Mouse (Mus musculus): Measurements from ENCODE around the gene Abhd2.

The Abhd2 gene

GRCm38 (mm10) chr7:79348816-79349215 lies 75.8 kb downstream of the Abhd2 start:
- no peaks in the 10 kb centered on the region for H3K27me3 ChIP-seq (ENCODE audit: control insufficient read depth, insufficient read depth, low read length, poor library complexity, severe bottlenecking)
- peaks cover 4% of the 10 kb centered on the region for H3K36me3 ChIP-seq (ENCODE audit: control insufficient read depth, insufficient read depth, low read length, poor library complexity, severe bottlenecking)
- DNase-seq (ENCODE audit: low read depth, low spot score) = no peak

GRCm38 (mm10) chr7:79349738-79350386 lies 76.9 kb downstream of the Abhd2 start:
- H3K27me3 ChIP-seq (ENCODE audit: control insufficient read depth, insufficient read depth, low read length, poor library complexity, severe bottlenecking) = no peaks in the 10 kb centered on the region
- peaks cover 6% of the 10 kb centered on the region for H3K36me3 ChIP-seq (ENCODE audit: control insufficient read depth, insufficient read depth, low read length, poor library complexity, severe bottlenecking)
- peak; percentile 80 for DNase-seq (ENCODE audit: low read depth, low spot score)

GRCm38 (mm10) chr7:79358350-79359182 lies 85.6 kb downstream of the Abhd2 start:
- no peak for DNase-seq (ENCODE audit: low read depth, low spot score)
- no peaks in the 10 kb centered on the region for H3K27me3 ChIP-seq (ENCODE audit: control insufficient read depth, insufficient read depth, low read length, poor library complexity, severe bottlenecking)

GRCm38 (mm10) chr7:79359183-79359435 lies 86.1 kb downstream of the Abhd2 start:
- Histone ChIP-seq H3K36me3 (ENCODE audit: control insufficient read depth, insufficient read depth, low read length, poor library complexity, severe bottlenecking) (peaks cover 11% of the 10 kb centered on the region), H3K27me3 (ENCODE audit: control insufficient read depth, insufficient read depth, low read length, poor library complexity, severe bottlenecking) (no peaks in the 10 kb centered on the region)
- DNase-seq (ENCODE audit: low read depth, low spot score) = no peak

More at GRCm38 (mm10) chr7:79358350-79359182, 85.6 kb downstream of the Abhd2 start:
- H3K36me3 ChIP-seq (ENCODE audit: control insufficient read depth, insufficient read depth, low read length, poor library complexity, severe bottlenecking) = peaks cover 13% of the 10 kb centered on the region

- no peak for DNase-seq (ENCODE audit: low read depth, low spot score)
- Histone ChIP-seq H3K27me3 (ENCODE audit: control insufficient read depth, insufficient read depth, low read length, poor library complexity, severe bottlenecking) (no peaks in the 10 kb centered on the region), H3K36me3 (ENCODE audit: control insufficient read depth, insufficient read depth, low read length, poor library complexity, severe bottlenecking) (peaks cover 10% of the 10 kb centered on the region)
Measured at GRCm38 (mm10) chr7:79360056-79360455, 87.1 kb downstream of the Abhd2 start.

- no peaks in the 10 kb centered on the region for H3K27me3 ChIP-seq (ENCODE audit: control insufficient read depth, insufficient read depth, low read length, poor library complexity, severe bottlenecking)
- no peak for DNase-seq (ENCODE audit: low read depth, low spot score)
- H3K36me3 ChIP-seq (ENCODE audit: control insufficient read depth, insufficient read depth, low read length, poor library complexity, severe bottlenecking) = peaks cover 6% of the 10 kb centered on the region
Measured at GRCm38 (mm10) chr7:79362208-79362607, 89.2 kb downstream of the Abhd2 start.

GRCm38 (mm10) chr7:79362830-79363229 lies 89.8 kb downstream of the Abhd2 start:
- Histone ChIP-seq H3K27me3 (ENCODE audit: control insufficient read depth, insufficient read depth, low read length, poor library complexity, severe bottlenecking) (no peaks in the 10 kb centered on the region), H3K36me3 (ENCODE audit: control insufficient read depth, insufficient read depth, low read length, poor library complexity, severe bottlenecking) (peaks cover 6% of the 10 kb centered on the region)
- no peak for DNase-seq (ENCODE audit: low read depth, low spot score)

- DNase-seq (ENCODE audit: low read depth, low spot score) = peak; percentile 18
- Histone ChIP-seq H3K36me3 (ENCODE audit: control insufficient read depth, insufficient read depth, low read length, poor library complexity, severe bottlenecking) (peaks cover 6% of the 10 kb centered on the region), H3K27me3 (ENCODE audit: control insufficient read depth, insufficient read depth, low read length, poor library complexity, severe bottlenecking) (no peaks in the 10 kb centered on the region)
Measured at GRCm38 (mm10) chr7:79363370-79364043, 90.5 kb downstream of the Abhd2 start.

GRCm38 (mm10) chr7:79368664-79369063 lies 95.7 kb downstream of the Abhd2 start:
- Histone ChIP-seq H3K27me3 (ENCODE audit: control insufficient read depth, insufficient read depth, low read length, poor library complexity, severe bottlenecking) (no peaks in the 10 kb centered on the region), H3K36me3 (ENCODE audit: control insufficient read depth, insufficient read depth, low read length, poor library complexity, severe bottlenecking) (no peaks in the 10 kb centered on the region)
- DNase-seq (ENCODE audit: low read depth, low spot score) = no peak

GRCm38 (mm10) chr7:79369416-79369815 lies 96.4 kb downstream of the Abhd2 start:
- DNase-seq (ENCODE audit: low read depth, low spot score) = no peak
- Histone ChIP-seq H3K27me3 (ENCODE audit: control insufficient read depth, insufficient read depth, low read length, poor library complexity, severe bottlenecking) (no peaks in the 10 kb centered on the region), H3K36me3 (ENCODE audit: control insufficient read depth, insufficient read depth, low read length, poor library complexity, severe bottlenecking) (no peaks in the 10 kb centered on the region)

- peak; percentile 83 for DNase-seq (ENCODE audit: low read depth, low spot score)
- Histone ChIP-seq H3K36me3 (ENCODE audit: control insufficient read depth, insufficient read depth, low read length, poor library complexity, severe bottlenecking) (no peaks in the 10 kb centered on the region), H3K27me3 (ENCODE audit: control insufficient read depth, insufficient read depth, low read length, poor library complexity, severe bottlenecking) (no peaks in the 10 kb centered on the region)
Measured at GRCm38 (mm10) chr7:79371321-79371879, 98.4 kb downstream of the Abhd2 start.

- no peak for DNase-seq (ENCODE audit: low read depth, low spot score)
- H3K27me3 ChIP-seq (ENCODE audit: control insufficient read depth, insufficient read depth, low read length, poor library complexity, severe bottlenecking) = no peaks in the 10 kb centered on the region
- no peaks in the 10 kb centered on the region for H3K36me3 ChIP-seq (ENCODE audit: control insufficient read depth, insufficient read depth, low read length, poor library complexity, severe bottlenecking)
Measured at GRCm38 (mm10) chr7:79374017-79374416, 101.0 kb downstream of the Abhd2 start.

GRCm38 (mm10) chr7:79375594-79375993 lies 102.6 kb downstream of the Abhd2 start:
- no peak for DNase-seq (ENCODE audit: low read depth, low spot score)
- H3K36me3 ChIP-seq (ENCODE audit: control insufficient read depth, insufficient read depth, low read length, poor library complexity, severe bottlenecking) = no peaks in the 10 kb centered on the region
- H3K27me3 ChIP-seq (ENCODE audit: control insufficient read depth, insufficient read depth, low read length, poor library complexity, severe bottlenecking) = no peaks in the 10 kb centered on the region

GRCm38 (mm10) chr7:79376516-79377275 lies 103.7 kb downstream of the Abhd2 start:
- H3K36me3 ChIP-seq (ENCODE audit: control insufficient read depth, insufficient read depth, low read length, poor library complexity, severe bottlenecking) = no peaks in the 10 kb centered on the region
- no peaks in the 10 kb centered on the region for H3K27me3 ChIP-seq (ENCODE audit: control insufficient read depth, insufficient read depth, low read length, poor library complexity, severe bottlenecking)
- DNase-seq (ENCODE audit: low read depth, low spot score) = no peak

All from splenic B cell, adult 2 months (primary cell).